Mouse (Mus musculus): ENCODE measurements around the gene Fam213b. TPM values are rescaled to one million over a fixed set of nuclear protein-coding genes. Genes with fewer than 3 reads are reported as not detected.

Fam213b gene
- polyA plus RNA-seq, 2 experiments from 2014 or later = 5.4 to 11.3 TPM

DNA sequence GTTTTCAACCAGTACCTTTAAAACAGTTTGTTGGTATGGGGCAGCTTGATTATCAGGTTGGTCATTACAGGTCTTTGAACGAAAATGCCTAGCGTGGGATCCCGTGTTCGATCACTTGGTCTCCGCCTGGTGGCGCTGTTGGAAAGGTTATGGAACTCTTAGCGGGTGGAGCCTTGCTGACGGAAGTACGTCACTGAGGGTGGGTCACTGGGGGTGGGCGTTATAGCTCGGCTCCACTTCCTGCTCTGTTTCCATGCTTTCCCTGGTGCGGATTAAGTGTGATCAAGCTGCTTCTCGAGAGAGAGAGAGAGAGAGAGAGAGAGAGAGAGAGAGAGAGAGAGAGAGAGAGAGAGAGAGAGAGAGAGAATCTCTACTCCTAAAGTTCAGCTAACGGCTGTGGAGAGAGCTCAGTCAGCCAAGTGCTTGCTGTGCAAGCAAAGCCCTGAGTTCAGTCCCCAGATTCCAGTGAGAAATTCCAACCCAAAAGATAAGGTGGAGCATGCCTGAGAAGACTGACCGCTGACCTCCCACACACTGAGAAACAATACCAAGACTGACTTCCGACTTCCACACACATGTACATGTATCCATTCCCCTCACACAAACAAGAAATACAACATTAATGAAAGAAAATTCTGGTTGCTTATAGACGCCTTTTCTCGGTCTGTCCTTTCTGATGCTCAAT lies 20.9 kb downstream of the Fam213b start:
- ATAC-seq = peak; percentile 99

DNA sequence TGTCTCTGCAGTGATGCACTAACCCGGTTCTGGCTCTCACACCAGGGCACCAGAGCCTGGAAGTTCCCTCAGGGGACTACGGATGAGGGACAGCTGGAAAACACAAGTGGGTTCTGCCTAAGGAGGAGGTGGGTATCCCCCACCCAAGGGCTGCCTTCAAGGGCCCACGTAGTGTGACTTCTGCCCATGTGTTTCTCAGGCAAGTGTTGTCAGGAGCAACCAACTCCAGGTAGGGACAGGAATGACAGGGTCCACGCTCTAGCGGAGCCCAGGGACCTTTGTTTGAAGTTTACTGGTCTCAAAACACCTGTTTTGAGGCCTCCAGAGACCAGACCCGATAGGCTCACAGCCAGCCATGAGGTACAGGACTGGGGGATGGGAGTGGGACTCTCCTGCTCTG lies 25.7 kb downstream of the Fam213b start:
- ATAC-seq = no peak

DNA sequence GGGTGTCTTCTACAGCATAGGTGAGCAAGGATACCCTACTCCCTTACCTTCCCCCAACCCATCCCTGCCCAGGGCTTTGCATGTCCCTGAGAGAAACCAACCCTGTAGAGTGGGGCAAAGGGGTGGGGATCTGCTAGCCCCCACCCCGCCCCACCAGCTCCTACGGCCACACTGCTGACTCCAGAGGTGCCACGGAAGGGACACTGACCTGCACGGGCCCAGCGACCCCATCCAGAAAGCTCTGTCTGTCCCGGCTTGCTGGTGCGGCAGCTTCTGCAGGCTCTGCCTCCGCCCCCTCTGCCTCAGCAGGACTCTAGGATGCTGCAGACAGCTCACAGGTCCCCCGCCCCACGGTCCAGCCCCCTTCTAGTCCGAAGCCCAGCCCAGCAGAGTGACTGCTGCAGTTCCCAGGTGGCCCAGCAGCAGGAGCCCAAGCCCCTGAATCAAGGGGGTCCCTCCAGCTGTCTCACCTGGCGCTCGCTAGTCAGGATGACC lies 27.1 kb downstream of the Fam213b start:
- no peak for ATAC-seq

DNA sequence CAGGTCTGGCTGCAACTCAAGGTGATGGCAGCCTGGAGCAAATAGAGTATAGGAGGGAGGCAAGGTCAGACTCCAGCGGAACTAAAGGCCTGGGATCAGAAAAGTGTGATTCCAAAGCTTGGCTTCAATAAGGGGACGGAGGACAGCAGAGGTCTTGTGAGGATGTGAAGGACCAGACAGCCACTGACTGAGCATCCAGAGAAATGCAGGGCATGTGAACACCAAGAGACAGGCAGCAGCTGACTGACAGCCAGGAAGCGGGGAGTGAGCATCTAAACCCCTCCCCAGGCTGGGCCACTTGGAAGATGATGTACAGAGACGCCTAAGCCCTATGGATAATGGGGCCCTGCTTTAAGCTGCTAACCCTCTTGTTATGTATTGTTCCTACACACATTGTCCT lies 28.2 kb downstream of the Fam213b start:
- ATAC-seq = no peak

DNA sequence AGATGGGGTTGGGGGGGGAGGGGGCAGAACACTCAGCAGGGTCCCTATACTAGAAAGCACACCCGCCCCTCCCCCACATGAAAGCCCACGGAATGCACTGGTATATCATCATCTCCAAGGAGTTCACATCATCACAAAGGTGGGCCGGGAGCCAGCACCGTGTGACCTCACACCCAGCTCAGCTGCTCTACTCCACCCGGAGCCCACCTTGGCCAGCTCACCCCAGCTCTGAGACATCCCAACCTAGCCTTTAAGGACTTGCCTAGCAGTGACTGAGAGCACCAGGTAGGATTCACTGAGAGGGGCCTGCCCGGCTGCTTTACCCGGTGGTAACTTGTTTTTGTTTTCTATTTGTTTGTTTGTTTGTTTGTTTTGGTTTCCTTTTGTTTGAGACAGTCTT lies 29.5 kb downstream of the Fam213b start, which contains the start of gene Mmel1:
Mmel1 (plus strand) TSS at position 146 of the 400 bp plus-strand sequence.
- ATAC-seq = no peak

DNA sequence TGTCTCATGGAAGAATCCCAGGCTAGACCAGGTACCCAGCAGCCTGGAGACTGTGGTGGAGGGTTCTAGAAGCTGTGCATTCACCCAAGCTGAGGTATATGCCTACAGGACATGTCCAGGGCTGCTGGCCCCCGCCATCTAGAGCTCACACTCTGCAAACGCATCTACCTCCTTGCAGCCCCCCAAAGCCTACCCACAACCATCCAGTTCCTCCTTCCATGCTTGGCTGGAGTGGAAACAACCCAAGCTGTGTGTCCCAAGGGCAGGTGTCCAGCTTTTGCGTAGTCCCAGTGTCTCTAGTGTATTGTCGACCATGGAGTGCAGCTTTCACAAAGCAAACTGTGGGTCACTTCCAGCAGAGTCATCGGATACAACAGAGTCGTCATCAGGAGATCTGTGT lies 31.7 kb downstream of the Fam213b start:
- no peak for ATAC-seq

DNA sequence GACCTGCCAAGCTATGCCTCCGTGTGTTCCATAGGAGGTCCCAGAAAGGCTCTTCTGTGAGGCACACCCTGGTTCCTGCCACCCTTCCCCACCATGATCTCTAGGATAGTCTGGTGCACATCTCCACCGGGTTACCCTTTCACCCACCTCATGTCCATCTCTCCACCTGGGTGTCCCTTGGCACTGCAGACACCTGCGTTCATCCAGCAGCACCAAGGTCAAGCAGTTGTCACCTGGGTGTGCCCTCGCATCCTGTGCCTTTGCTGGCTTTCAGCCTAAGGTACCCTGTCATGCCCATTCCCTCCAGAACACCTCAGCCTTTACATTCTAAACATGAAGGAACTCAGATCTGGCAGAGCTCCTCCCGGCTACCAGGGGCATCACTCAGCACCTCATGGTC lies 32.5 kb downstream of the Fam213b start:
- ATAC-seq = no peak

DNA sequence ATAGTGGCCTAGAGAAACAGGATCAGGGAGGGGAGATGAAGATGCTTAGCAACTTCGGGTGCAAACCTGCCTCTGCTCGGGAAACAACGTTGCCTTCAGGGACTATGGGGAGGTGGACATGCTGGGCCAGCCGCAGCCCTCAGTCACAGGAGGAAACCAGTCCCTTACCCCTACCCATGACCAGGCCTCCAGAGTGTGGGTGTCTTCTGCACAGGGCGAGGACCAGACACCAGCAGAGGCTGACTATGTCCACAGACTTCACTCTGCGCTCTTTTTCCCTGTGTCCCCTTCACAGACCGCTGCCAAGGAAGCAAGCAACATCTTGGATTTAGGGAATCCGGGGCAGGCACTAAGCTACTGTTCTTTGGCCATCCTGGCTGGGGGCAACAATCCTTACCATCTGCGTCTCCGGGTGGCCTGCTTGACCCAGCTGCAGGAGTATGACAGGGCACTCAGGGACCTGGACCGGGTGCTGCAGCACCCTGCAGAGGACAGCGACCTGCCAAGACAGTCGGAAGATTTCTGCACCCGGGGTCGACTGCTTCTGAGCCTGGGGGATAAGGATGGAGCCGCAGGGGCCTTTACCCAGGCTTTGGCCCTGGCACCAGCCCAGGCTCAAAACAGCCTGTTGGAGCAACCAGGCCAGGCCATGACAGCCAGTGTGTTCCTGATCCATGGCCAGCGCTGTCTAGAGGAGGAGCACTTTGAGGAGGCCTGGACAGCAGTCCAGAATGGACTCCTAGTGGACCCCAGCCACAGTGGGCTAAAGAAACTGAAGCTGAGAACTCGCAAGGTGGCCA lies 33.8 kb downstream of the Fam213b start:
- ATAC-seq = no peak

DNA sequence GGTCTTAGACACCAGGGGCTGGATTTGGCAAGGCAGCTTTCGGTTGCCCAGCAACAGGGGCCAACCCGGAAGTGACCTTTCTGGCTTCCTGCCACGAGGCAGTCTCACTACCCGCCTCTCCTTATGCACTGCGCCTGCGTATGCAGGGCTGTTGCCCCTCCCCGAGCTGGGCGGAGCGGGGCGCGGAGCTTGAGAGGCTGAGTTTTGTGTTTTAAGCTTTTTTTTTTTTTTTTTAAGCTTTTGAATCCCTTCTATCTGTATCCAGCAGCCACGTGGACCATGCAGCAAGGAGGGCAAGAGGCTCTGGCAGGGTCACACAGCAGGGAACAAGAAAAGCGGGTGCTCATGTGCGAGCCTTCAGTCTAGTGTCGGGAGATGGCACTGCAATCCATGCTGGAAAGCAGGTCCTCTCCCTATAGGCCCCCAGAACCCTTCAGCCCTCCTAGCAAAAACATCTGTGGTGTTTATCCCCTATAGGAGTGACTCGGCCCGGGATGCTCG lies 34.6 kb downstream of the Fam213b start:
- ATAC-seq = peak; percentile 97

DNA sequence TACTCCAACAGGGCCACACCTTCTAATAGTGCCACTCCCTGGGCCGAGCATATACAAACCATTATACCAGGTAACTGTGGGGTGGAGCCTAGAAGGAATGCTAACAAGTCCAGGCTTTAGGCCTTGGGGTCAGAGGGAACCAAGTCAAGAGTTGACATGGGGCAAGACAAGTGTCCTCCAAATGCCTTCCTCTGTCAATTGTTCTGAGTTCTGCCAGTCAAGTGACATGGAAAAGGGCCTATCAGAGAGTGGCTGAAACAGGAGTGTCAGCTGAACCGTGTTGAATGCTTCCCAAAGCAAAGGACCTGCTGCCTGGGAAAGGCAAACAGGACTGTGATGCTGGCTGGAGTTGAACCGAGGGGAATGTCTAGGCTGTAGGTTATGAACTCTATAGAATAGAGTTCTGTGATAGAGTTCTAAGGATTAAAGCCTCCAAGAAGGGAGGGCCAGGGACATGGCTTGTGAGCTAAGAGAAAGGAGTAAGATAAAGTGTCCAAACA lies 35.4 kb downstream of the Fam213b start:
- ATAC-seq = no peak

DNA sequence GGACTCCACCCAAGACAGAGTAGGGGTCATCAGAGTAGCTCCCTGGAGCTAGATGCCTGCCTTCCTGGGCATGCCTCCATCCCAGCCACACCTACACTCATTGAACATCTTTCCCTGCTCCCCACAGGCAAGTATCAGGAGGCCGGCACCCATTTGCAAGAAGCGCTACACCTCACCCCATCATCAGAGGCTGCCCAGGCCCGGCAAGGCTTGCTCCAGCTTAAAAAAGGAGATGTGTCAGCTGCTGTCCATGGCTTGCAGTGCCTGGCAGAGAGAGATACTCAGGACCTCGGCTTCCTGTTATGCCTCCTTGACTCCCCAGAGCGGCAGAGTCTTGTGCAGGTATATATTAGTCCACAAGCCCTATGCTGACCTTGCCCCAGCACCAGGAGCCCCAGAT lies 37.0 kb downstream of the Fam213b start:
- no peak for ATAC-seq

DNA sequence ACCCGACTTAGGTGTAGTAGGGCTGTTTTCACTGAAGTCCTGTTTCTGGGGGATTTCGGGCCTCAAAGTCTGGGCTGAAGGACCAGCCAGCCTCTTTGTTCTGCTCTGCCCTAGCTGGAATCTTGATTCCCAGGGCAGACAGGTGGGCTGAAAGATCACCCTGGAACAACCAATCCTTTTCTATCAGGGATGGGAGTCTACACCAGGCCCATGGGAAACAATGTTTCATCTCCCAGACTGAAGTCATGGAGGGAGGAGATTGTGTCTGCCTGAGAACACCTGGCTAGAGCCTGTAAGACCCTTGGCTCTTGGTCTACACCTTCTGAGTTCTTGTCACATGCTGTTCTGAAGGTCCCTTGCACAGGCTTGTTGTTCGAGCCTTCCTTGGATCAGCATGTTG lies 40.3 kb downstream of the Fam213b start:
- no peak for ATAC-seq

DNA sequence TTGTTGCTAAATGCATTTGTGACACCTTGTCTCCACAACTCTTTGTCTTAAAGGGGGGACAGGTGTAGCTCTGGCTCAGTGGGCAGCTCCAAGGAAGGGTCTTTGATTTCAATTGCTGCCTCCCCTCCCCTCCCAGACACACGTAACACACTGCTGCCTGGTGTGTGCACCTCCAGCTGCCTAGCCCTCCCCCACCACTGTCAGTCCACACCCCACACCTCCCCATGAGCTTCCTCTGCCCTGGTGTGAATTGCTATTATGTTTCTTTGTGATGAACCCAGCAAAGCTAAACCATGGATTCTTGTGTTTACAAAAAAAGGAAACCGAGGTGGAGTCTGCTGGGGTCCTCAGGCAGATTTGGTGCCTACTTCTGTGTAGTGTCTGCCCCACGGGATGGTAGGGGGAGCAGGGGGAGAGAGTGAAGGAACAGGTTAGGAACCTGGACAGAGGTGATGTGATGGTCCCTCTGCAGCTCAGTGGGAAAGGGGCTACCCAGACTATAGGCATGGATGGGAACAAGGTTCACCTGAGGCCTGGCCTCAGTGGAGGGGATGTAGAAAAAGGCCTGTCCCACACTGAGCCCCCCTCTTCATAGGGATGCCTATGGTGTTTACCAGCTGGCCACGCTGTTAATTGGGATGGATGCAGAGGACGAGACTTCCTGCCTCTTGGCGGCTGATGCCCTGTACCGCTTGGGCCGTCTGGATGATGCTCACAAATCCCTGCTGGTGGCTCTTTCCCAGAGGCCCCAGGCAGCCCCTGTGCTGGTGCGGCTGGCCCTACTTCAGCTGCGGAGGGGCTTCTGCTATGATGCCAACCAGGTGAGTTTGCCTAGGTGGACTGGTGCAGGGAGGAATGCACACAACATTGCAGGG lies 41.3 kb downstream of the Fam213b start:
- no peak for ATAC-seq

DNA sequence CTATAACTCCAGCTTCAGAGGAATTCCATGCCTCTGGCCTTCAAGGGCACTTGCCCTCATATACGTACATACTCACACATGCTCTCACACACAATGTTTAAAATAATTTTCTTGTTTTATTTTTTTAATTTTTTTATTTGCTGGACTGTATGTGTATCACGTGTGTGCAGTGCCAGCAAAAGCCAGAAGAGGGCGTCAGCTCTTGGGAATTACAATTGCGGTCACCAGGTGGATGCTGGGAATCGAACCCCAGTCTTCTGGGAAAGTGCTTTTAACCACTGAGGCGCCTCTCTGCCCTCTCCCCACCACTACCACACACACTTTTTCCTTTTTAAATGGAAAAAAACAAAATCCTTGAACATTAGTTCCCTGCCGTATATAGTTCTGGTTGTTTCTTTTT lies 42.1 kb downstream of the Fam213b start:
- no peak for ATAC-seq

DNA sequence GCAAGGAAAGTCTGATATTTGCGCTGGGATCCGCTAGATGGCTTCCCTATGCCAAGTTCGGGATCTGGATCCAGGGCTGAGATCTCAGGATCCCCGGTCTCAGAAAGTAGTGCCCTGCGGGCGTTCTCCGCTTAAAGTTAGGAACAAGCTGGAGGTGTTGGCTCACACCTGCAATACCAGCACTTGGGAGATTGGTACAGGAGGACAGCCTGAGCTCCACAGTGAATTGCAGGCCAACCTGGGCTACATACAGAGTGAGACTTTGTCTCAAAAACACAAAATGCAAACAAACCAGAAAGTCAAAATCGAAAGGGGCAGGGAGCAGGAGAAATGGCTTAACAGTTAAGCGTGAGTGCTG lies 42.5 kb downstream of the Fam213b start:
- no peak for ATAC-seq

DNA sequence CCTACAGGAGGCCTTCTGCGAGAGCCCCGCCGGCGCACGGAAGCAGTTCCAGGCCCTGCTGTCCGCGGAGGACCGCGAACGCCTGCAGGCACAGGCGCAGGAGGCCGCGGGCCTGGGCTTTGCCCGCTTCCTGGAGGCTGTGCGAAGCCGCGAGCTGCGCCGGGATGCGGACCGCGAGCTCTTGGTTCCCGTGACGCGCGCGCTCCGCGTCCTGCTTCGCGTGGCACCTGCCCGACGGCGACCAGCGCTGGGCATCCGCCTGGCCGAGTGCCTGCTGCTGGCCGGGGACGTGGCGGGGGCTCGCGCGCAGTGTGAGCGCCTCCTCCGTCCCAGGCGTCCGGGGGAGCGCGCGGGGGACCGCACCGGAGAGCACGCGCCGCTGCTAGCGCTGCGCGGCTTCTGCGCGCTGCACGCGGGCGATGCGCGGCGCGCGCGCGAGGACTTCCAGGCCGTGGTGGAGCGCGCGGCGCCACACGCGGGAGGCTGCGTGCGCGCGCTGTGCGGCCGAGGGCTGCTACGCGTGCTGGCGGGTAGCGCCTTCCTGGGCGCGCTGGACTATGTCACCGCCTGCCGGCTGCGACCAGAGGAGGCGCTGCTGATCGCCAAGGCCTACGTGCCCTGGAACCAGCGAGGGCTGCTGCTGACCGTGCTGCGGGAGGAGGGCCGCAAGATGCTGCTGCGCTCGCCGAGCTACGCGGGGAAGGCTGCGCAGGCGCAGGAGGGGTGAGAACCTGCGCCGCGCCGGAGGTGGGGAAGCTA lies 43.0 kb downstream of the Fam213b start:
- peak; percentile 53 for ATAC-seq

DNA sequence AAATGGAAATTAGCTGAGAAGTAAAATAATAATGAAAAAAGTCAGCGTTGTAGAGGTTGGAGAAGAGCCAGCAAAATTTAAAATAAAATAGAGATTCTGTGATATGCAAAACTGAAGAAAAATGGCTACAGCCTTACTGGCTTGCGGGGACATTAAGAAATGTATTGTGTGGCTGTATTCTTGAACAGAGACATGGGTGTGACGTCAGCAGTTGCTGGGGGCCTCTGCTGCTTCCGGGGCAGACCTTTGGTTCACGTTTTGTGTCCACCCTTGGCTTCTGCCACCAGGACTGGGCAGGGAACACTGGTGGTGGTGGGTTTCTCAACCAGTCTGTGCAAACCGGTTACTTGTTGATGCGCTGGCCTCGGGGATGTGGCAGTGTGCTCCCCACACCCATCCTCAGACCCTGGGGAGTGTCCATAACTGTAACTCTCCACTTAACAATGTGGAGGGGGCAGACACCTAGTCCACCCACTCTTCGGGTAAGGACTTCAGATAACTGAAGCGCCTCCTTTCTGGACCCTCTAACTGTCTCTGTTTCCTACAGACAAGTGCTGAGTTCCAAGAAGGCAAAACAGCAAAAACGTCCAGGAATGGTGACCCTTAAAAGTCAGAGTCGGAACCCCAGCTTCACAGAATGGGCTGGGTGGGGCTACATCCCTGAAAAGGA lies 44.1 kb downstream of the Fam213b start:
- ATAC-seq = peak; percentile 67

DNA sequence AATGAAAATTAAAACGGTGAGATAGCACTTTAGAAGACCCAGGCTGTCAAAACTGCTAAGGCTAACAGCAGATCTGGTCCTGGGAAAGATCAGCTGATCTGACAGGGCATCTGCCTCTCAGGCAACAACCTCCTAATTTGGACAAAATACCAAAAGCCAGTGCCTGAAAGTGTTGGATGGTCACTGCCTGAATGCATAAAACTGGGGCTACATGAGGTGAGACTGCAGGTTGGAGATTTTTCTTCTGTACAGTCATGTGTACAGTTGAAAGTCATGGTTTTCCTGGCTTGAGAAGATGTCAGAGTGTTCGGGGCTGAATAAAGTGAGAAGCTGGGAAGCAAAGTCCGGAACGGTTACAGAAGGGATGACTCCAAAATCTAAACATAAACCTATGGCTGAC lies 45.1 kb downstream of the Fam213b start:
- ATAC-seq = no peak

DNA sequence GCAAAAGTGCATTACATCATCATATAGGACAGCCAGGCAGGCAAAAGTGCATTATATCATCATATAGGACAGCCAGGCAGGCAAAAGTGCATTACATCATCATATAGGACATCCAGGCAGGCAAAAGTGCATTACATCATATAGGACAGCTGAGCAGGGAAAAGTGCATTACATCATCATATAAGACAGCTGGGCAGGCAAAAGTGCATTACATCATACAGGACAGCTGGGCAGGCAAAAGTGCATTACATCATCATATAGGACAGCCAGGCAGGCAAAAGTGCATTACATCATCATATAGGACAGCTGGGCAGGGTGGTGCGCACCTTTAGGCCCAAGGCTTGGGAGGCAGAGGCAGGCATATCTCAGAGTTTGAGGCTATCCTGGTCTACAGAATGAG lies 46.2 kb downstream of the Fam213b start:
- no peak for ATAC-seq
